Mouse (Mus musculus): Measurements from ENCODE around the gene Nagpa. TPM values are rescaled to one million over a fixed set of nuclear protein-coding genes. Genes with fewer than 3 reads are reported as not detected.

The Nagpa gene
- polyA plus RNA-seq (2012) = 54.6 and 72.0 TPM in 2 replicates

DNA sequence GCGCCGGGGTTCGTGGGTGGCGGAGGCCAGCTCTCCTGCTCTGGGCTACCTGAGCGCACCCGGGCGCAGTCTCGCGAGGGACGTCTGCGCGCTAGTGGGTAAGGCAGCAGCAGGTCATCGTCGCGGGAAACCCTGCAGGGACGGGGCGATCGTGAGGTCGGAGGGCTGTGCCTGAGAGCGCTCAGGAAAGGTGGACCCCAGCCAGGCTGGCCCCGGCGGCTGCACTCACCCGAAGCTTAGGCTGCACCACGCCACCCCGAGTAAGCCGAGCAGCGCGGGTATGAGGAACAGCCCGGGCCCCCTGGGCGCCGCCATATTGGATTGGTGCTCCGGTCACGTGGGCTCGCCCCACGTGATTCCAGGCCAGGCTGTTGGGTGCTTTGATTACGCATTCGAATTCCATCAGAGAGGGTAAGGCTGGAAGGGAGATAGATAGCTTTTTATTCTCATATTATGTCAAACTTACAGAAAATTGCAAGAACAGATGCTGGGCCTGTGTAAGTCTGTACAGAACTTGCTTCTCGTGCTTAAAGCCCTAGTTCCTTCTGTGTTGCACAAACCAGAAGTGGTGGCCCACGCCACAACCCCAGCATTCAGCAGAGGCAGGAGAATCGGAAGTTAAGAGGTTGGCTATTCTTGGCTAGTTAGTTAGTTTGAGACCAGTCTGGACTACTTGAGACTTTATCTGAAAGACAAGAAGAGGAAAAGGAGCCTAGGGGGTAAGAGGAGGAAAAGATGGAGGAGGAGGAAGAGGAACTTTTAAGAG is at the start of gene Nagpa:
Gene Nagpa (minus strand): TSS at position 345 of the 766 bp plus-strand sequence.

DNA sequence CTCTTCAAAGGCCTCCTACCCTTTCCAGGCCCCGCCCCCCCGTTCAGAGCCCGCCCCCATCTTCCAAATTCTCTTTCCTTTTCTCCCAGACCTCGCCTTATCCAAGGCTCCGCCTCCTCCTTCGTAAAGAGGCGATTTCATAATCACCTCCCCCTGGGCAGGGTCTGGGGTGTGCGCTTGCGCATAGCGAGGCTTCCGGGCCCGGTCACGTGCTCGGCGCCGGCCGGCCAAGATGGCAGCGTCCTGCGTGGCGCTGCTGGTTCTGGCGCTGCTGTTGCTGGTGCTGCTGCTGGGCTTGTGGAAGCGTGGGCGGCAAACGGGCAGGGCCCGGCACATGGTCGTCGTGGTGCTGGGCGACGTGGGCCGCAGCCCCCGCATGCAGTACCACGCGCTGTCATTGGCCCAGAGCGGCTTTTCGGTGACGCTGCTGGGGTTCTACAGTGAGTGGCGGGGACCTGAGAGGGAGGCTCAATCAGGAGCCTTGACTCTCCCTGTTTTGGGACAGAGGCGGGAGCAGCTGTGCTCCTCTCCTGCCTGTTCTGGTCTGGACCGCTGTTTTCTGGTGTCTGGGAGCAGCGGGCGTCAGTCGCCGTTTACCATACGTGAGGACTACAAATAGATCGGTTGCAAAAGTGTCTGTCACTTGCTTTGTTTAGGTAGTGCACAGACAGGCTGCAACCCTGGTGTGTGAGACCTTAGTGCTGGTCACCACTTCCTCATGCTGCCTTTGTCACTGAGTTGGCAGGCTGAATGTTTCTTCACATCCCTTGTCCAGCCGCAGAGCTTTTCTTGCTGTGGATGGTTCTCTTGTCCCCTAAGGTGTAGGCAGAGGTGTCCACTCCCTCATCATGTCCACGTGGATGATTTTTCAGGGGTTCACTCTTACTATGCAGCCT is 29.9 kb upstream of the Nagpa start, which contains the start of gene Alg1:
Gene Alg1 (plus strand): TSS at position 204 of the 896 bp plus-strand sequence.

DNA sequence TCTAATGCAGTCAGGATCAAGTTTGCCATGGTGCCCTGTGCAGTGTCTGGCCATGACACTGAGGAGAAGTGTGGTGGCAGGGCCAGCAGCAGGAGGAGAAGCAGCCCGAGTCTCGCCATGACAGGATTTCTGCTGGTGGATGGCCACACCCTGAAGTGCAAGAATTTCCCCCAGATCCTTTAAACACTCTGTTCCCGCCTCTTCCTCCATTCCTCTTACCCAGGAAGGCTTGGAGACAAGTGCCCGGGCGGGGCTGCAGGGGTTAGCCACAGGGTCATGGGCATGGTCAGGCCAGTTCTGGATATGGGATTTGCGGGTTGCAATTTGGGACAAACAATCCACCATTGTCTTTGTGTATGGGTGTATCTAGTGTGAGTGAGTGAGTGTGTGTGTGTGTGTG is 18.3 kb upstream of the Nagpa start, which contains the start of gene AU021092:
Gene AU021092 (minus strand): TSS at position 160 of the 400 bp plus-strand sequence.

DNA sequence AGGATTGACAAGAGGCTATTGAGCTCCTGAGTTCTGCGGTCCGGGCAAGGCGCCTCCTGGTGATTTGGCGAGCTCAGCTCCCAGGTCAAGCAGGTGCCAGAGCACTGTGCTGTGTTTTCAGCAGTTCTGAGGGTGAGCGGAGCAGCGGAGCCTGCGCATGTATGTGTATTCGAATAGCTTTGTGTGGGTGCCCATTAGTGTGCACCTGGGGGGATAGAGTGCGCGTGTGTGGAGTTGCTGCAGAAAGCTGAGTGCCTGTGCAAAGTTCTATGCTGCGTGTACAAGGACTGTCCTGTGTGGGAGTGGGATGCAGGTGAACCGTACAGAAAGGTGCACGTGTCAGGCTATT is 56.8 kb downstream of the Nagpa start, which contains the start of gene Sec14l5:
Gene Sec14l5 (plus strand): TSS at position 73 of the 349 bp plus-strand sequence.

Other genes starting within 250 kb of the Nagpa start
- gene Anks3, start 239.8 kb downstream of the Nagpa start, polyA plus RNA-seq (2012) = 35.1 and 47.1 TPM in 2 replicates
- gene Sept12, start 206.2 kb downstream of the Nagpa start, polyA plus RNA-seq (2012) = 0.03 TPM in 1 of 2 replicates, not detected in the other
- not detected in 2 replicates for gene Smim22, start 196.7 kb downstream of the Nagpa start, polyA plus RNA-seq (2012)
- gene Rogdi, start 190.5 kb downstream of the Nagpa start, polyA plus RNA-seq (2012) = 111 and 130 TPM in 2 replicates
- 23.6 and 25.3 TPM in 2 replicates for gene Glyr1, start 154.1 kb downstream of the Nagpa start, polyA plus RNA-seq (2012)
- gene Ubn1, start 154.0 kb downstream of the Nagpa start, polyA plus RNA-seq (2012) = 20.0 and 22.6 TPM in 2 replicates
- gene Ppl, start 71.6 kb downstream of the Nagpa start, polyA plus RNA-seq (2012) = 0.02 TPM in 1 of 2 replicates, not detected in the other
- not detected in 2 replicates for gene Sec14l5, start 56.9 kb downstream of the Nagpa start, polyA plus RNA-seq (2012)
- not detected in 2 replicates for gene AU021092, start 18.3 kb upstream of the Nagpa start, polyA plus RNA-seq (2012)
- gene Alg1, start 29.6 kb upstream of the Nagpa start, polyA plus RNA-seq (2012) = 13.6 and 14.8 TPM in 2 replicates
- gene Eef2kmt, start 52.0 kb upstream of the Nagpa start, polyA plus RNA-seq (2012) = 3.7 and 3.8 TPM in 2 replicates